Mouse (Mus musculus): Measurements from ENCODE around the gene Gm10306. TPM values are rescaled to one million over a fixed set of nuclear protein-coding genes. Genes with fewer than 3 reads are reported as not detected.

Gm10306 gene
- total RNA-seq, 1 experiment = not detected

DNA sequence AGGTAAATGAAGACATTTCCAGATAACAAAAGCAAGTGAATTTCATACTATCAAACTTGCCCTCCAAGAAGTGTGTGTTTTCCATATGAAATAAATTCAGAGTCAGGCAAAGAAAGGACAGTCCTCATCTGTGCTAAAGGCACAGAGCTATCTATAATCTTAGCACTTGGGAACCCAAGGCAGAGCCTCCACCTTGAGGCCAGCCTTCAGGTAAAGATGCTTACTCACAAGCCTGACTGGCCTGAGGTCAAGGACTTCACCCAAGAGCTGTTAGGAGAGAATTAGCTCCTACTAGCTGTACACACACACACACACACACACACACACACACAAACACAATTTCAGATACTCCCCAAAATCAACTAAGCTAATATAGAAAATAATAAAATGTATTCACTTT is 36.4 kb downstream of the Gm10306 start:
- in situ Hi-C loops (cut with MboI; ENCODE audit: low sequenced_read_pairs in 2 of 2, unreplicated experiment in 2 of 2) = no loop called here
- no peak overlapping the region for H3K9ac ChIP-seq (ENCODE audit: insufficient read depth, low read depth, low read length, poor library complexity, severe bottlenecking)
- H3K36me3 ChIP-seq (ENCODE audit: control insufficient read depth, insufficient read depth, low read length, poor library complexity, severe bottlenecking) = no peaks in the 10 kb centered on the region
- H3K4me1 ChIP-seq (ENCODE audit: control insufficient read depth in 2 of 2, insufficient read depth in 2 of 2, low read length in 2 of 2, poor library complexity in 1 of 2) = peaks cover 0 to 2% of the 10 kb centered on the region in 2 experiments; a peak in 1 of 4 replicates
- no peak for DNase-seq (ENCODE audit: low read depth, low spot score)
- TF ChIP-seq ZNF384 (IDR thresholded peaks at IDR 0.05; ENCODE audit: low read depth, low read length) = no peak
- TF ChIP-seq HCFC1 (IDR thresholded peaks at IDR 0.05; ENCODE audit: borderline replicate concordance, insufficient read depth, low read length) = no peak
- no peak for TF ChIP-seq MAFK (IDR thresholded peaks at IDR 0.05; ENCODE audit: insufficient read depth, low read depth, low read length)
- TF ChIP-seq CHD2 (IDR thresholded peaks at IDR 0.05; ENCODE audit: low read depth, low read length) = no peak
- TF ChIP-seq ZC3H11A (IDR thresholded peaks at IDR 0.05; ENCODE audit: borderline replicate concordance, low read depth, low read length) = no peak
- no peaks in the 10 kb centered on the region for H3K9me3 ChIP-seq (ENCODE audit: control insufficient read depth, insufficient read depth, low read depth, low read length)
- H3K4me3 ChIP-seq (ENCODE audit: insufficient read depth in 1 of 2, low read depth in 1 of 2, low read length in 2 of 2, poor library complexity in 1 of 2, severe bottlenecking in 1 of 2) = no peak overlapping the region
- H3K27ac ChIP-seq (ENCODE audit: insufficient read depth, low read depth, low read length, poor library complexity, severe bottlenecking) = no peak overlapping the region

- H3K36me3 ChIP-seq (ENCODE audit: control insufficient read depth, insufficient read depth, low read length, poor library complexity, severe bottlenecking) = no peaks in the 10 kb centered on the region; the same call in 1 of the 2 replicates
- H3K9me3 ChIP-seq (ENCODE audit: control insufficient read depth, insufficient read depth, low read depth, low read length) = no peaks in the 10 kb centered on the region
- H3K4me3 ChIP-seq (ENCODE audit: insufficient read depth in 1 of 2, low read depth in 1 of 2, low read length in 2 of 2, poor library complexity in 1 of 2, severe bottlenecking in 1 of 2) = peak overlapping the region; percentile 26 to 91; a peak in 2 of 4 replicates
- H3K27ac ChIP-seq (ENCODE audit: insufficient read depth, low read depth, low read length, poor library complexity, severe bottlenecking) = no peak overlapping the region
- H3K4me1 ChIP-seq (ENCODE audit: control insufficient read depth in 2 of 2, insufficient read depth in 2 of 2, low read length in 2 of 2, poor library complexity in 1 of 2) = no peaks in the 10 kb centered on the region; a peak in 1 of 4 replicates
- no peak overlapping the region for H3K9ac ChIP-seq (ENCODE audit: insufficient read depth, low read depth, low read length, poor library complexity, severe bottlenecking)
- DNase-seq (ENCODE audit: low read depth, low spot score) = no peak
- in situ Hi-C loops (cut with MboI; ENCODE audit: low sequenced_read_pairs in 2 of 2, unreplicated experiment in 2 of 2) = no loop called here
- TF ChIP-seq ZNF384 (IDR thresholded peaks at IDR 0.05; ENCODE audit: low read depth, low read length) = no peak
- TF ChIP-seq HCFC1 (IDR thresholded peaks at IDR 0.05; ENCODE audit: borderline replicate concordance, insufficient read depth, low read length) = no peak
- TF ChIP-seq MAFK (IDR thresholded peaks at IDR 0.05; ENCODE audit: insufficient read depth, low read depth, low read length) = no peak
- TF ChIP-seq ZC3H11A (IDR thresholded peaks at IDR 0.05; ENCODE audit: borderline replicate concordance, low read depth, low read length) = no peak
- no peak for TF ChIP-seq CHD2 (IDR thresholded peaks at IDR 0.05; ENCODE audit: low read depth, low read length)
Measured at GRCm38 (mm10) chr4:94601395-94601794, 45.0 kb downstream of the Gm10306 start.

DNA sequence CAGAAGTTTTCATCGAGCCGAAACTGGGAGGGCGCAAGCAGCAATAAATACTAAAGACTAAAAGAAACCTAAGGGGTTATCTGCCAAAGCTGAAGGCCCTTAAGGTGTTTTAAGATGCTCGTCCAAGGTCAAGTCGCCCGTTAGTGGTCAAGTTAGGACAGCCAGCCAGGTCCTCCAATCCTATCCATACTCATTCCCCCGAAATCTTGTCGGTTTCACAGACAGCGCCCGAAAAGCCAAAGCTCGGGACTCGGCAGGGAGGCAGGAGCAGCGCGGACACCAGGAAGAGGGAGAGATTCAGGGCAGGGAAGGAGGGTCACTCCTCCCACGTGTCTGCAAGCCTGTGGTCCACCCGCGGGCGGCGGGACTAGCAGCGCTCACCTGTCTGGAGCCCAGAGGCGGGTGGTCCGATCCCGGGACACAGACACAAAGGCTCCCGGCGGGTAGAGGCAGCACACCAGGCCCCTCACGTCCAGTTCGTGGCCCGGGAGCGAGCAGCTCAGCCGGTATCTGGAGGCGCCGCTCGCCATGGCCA is 46.2 kb downstream of the Gm10306 start:
- in situ Hi-C loops (cut with MboI; ENCODE audit: low sequenced_read_pairs in 2 of 2, unreplicated experiment in 2 of 2) = no loop called here
- H3K4me1 ChIP-seq (ENCODE audit: control insufficient read depth in 2 of 2, insufficient read depth in 2 of 2, low read length in 2 of 2, poor library complexity in 1 of 2) = no peaks in the 10 kb centered on the region; a peak in 1 of 4 replicates
- peak overlapping the region; percentile 48 for H3K27ac ChIP-seq (ENCODE audit: insufficient read depth, low read depth, low read length, poor library complexity, severe bottlenecking)
- H3K4me3 ChIP-seq (ENCODE audit: insufficient read depth in 1 of 2, low read depth in 1 of 2, low read length in 2 of 2, poor library complexity in 1 of 2, severe bottlenecking in 1 of 2) = peak overlapping the region; percentile 76 to 91
- peak; percentile 24 for DNase-seq (ENCODE audit: low read depth, low spot score)
- H3K36me3 ChIP-seq (ENCODE audit: control insufficient read depth, insufficient read depth, low read length, poor library complexity, severe bottlenecking) = no peaks in the 10 kb centered on the region; the same call in 1 of the 2 replicates
- TF ChIP-seq MAFK (IDR thresholded peaks at IDR 0.05; ENCODE audit: insufficient read depth, low read depth, low read length) (no peak), ZC3H11A (IDR thresholded peaks at IDR 0.05; ENCODE audit: borderline replicate concordance, low read depth, low read length) (no peak), HCFC1 (IDR thresholded peaks at IDR 0.05; ENCODE audit: borderline replicate concordance, insufficient read depth, low read length) (no peak), ZNF384 (IDR thresholded peaks at IDR 0.05; ENCODE audit: low read depth, low read length) (no peak), CHD2 (IDR thresholded peaks at IDR 0.05; ENCODE audit: low read depth, low read length) (no peak)
- H3K9me3 ChIP-seq (ENCODE audit: control insufficient read depth, insufficient read depth, low read depth, low read length) = no peaks in the 10 kb centered on the region
- peak overlapping the region; percentile 88 for H3K9ac ChIP-seq (ENCODE audit: insufficient read depth, low read depth, low read length, poor library complexity, severe bottlenecking)

DNA sequence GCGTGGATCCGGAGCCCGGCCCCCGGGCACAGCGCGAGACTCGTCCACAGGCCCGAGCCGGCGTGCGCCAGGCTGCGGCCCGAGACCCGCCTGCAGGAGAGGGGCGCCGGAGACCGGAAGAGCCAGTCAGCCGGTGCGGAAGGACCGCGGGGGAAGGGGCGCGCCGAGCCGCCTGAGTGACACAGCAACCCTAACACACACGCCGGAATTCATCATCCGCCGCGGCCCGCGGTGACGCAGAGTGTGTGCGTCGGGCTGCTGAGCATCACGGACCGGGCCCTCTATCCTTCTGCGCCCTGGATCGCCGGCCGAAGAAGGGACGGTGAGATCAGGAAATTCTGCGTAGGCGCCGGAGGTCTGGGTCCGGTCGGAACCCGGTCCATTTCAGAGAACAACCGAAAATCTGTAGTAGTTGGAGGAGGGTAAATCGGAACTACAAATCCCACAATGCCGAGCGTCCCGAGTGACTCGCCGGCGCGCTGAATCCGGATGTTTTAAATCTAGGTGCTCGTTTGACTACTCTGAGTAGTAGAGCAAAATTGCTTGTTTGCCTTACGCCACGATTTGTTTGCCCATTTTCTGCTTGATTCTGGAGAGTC is 46.8 kb downstream of the Gm10306 start, which contains the start of gene Plaa:
Plaa (minus strand) TSS at position 214 of the 599 bp plus-strand sequence.
- in situ Hi-C loops (cut with MboI; ENCODE audit: low sequenced_read_pairs in 2 of 2, unreplicated experiment in 2 of 2) = no loop called here
- peak; percentile 80 for DNase-seq (ENCODE audit: low read depth, low spot score)
- peak; percentile 44; the same call in 1 of the 2 replicates for TF ChIP-seq MAFK (IDR thresholded peaks at IDR 0.05; ENCODE audit: insufficient read depth, low read depth, low read length)
- no peak for TF ChIP-seq ZC3H11A (IDR thresholded peaks at IDR 0.05; ENCODE audit: borderline replicate concordance, low read depth, low read length)
- peak; percentile 90 for TF ChIP-seq HCFC1 (IDR thresholded peaks at IDR 0.05; ENCODE audit: borderline replicate concordance, insufficient read depth, low read length)
- Histone ChIP-seq H3K36me3 (ENCODE audit: control insufficient read depth, insufficient read depth, low read length, poor library complexity, severe bottlenecking) (no peaks in the 10 kb centered on the region; the same call in 1 of the 2 replicates), H3K9me3 (ENCODE audit: control insufficient read depth, insufficient read depth, low read depth, low read length) (no peaks in the 10 kb centered on the region), H3K27ac (ENCODE audit: insufficient read depth, low read depth, low read length, poor library complexity, severe bottlenecking) (peak within 1 kb of the TSS; percentile 71), H3K4me1 (ENCODE audit: control insufficient read depth in 2 of 2, insufficient read depth in 2 of 2, low read length in 2 of 2, poor library complexity in 1 of 2) (no peaks in the 10 kb centered on the region), H3K4me3 (ENCODE audit: insufficient read depth in 1 of 2, low read depth in 1 of 2, low read length in 2 of 2, poor library complexity in 1 of 2, severe bottlenecking in 1 of 2) (peak within 1 kb of the TSS; percentile 76 to 91), H3K9ac (ENCODE audit: insufficient read depth, low read depth, low read length, poor library complexity, severe bottlenecking) (peak within 1 kb of the TSS; percentile 88)
